Mouse (Mus musculus): Measurements from ENCODE around the gene Aldh1a2. TPM values are rescaled to one million over a fixed set of nuclear protein-coding genes. Genes with fewer than 3 reads are reported as not detected.
A peak's percentile ranks its signal among the peaks of the same experiment; 100 is the strongest.

The Aldh1a2 gene
- polyA plus RNA-seq, 1 experiment from 2014 or later = 5.7 TPM

DNA sequence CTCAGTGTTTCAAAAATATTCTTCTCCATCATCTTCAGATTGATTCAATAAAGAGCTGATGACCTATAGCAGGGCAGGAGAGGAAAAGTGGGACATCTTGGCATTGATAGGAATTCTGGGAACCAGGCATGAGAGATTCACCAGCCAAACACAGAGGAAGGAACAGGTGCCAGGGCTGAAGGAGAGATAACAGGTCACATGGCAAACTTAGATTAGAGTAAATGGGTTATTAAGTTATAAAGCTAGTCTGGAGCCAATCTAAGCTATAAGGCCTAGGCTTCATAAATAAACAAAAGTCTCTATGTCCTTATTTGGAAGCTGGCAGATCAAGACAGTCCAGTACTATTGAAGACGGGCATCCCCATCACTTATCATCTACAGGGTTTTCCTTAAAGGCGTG lies 29.8 kb upstream of the Aldh1a2 start:
- H3K36me3 ChIP-seq = no peaks in the 10 kb centered on the region
- H3K27ac ChIP-seq = no peak overlapping the region
- WGBS = 85% methylated on average over 2 of the region's 2 CpGs
- no peak overlapping the region for H3K4me3 ChIP-seq
- no peak for DNase-seq (ENCODE audit: low spot score)
- 0 out of 2 replicates have a peak, but pooled peaks cover 2% of the 10 kb centered on the region for H3K4me1 ChIP-seq (replicated peaks)
- no peaks in the 10 kb centered on the region for H3K27me3 ChIP-seq (ENCODE audit: insufficient read depth, poor library complexity, severe bottlenecking)
- H3K9me3 ChIP-seq = no peaks in the 10 kb centered on the region

DNA sequence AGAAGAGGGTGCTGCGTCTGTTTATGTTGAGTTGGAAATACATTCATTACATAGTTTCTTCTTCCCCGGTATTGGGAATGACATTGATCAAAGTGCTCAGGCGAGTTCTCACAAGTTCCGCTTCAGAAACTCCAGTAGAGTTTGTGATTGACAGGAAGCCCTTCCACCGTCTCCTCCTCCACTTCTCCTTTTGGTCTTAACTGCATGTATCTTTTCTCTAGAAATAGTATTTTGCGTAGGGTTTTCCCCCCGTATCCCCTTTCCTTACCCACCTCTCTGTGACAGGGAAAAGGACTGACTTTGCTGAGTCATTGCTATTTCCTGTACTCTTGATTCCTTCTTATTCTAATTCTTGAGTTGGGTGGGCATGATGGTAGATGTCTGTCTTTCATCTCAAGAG lies 28.2 kb upstream of the Aldh1a2 start:
- no peaks in the 10 kb centered on the region for H3K36me3 ChIP-seq
- 90% methylated on average over 7 of the region's 7 CpGs for whole genome bisulfite sequencing

DNA sequence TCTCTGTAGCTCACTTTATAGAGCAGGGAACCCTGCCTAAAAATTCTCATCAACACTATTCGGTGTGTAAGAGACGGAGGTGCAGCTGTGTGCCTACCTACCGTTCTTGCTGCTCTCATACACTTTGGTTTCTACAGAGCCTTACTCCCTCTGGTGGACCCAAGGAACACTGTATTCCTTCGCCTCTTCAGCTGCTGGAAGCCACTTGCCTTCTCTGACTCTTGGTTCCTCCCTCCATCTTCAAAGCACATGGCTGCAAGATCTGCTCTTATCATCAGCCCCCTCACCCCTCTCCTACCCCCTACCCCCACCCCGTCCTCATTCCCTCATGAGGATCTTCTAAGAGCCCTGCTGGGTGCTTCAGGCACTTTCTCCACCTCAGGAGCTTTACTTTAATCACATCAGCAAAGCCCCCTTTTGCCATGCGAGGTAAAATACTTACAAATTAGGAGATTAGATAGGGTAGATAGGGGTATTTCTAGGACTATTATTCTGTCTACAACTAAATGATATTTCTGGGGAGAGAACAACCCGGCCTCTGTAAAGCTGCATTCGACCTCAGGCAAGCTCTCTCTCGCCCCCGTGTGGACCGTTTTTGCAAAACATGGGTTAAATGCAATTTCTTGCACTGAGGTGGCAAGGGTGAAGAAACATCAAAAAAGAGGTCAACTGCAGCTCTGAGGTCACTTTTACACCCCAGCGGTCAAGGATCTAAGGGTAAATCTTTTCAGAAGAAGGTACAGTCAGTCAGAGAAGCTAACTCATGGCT lies 26.8 kb upstream of the Aldh1a2 start:
- Histone ChIP-seq H3K27ac (no peak overlapping the region), H3K27me3 (ENCODE audit: insufficient read depth, poor library complexity, severe bottlenecking) (no peaks in the 10 kb centered on the region), H3K4me1 (replicated peaks) (0 out of 2 replicates have a peak, but pooled peaks cover 2% of the 10 kb centered on the region), H3K4me3 (peak overlapping the region; percentile 34), H3K36me3 (no peaks in the 10 kb centered on the region), H3K9me3 (no peaks in the 10 kb centered on the region)
- WGBS = 16% methylated on average over 12 of the region's 12 CpGs
- DNase-seq (ENCODE audit: low spot score) = peak; percentile 77

More for the DNA sequence above, 28.2 kb upstream of the Aldh1a2 start:
- Histone ChIP-seq H3K9me3 (no peaks in the 10 kb centered on the region), H3K27ac (no peak overlapping the region), H3K4me3 (no peak overlapping the region), H3K4me1 (replicated peaks) (0 out of 2 replicates have a peak, but pooled peaks cover 2% of the 10 kb centered on the region), H3K27me3 (ENCODE audit: insufficient read depth, poor library complexity, severe bottlenecking) (no peaks in the 10 kb centered on the region)
- DNase-seq (ENCODE audit: low spot score) = no peak

DNA sequence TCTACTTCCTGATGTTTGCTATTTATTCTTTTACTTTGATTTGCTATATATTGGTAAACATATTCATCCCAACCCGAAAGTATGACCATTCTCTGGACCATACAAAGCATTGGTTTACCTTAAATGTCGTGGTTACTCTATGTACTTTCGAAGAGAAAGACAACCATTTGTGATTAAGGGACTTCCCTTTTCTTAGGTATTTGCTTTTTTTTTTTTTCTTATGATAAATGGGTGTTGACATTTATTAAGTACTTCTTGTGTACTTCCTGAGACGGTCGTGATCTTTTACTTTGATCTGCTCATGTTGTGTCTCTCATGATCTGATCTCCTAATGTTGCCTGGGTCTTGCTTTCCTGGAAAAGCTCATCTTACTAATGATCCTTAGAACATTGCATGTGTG lies 16.8 kb upstream of the Aldh1a2 start:
- H3K4me3 ChIP-seq = no peak overlapping the region
- WGBS = 89% methylated on average over 5 of the region's 5 CpGs
- H3K27ac ChIP-seq = no peak overlapping the region
- H3K9me3 ChIP-seq = no peaks in the 10 kb centered on the region
- no peaks in the 10 kb centered on the region for H3K4me1 ChIP-seq (replicated peaks)
- no peaks in the 10 kb centered on the region for H3K36me3 ChIP-seq
- no peak for DNase-seq (ENCODE audit: low spot score)
- H3K27me3 ChIP-seq (ENCODE audit: insufficient read depth, poor library complexity, severe bottlenecking) = no peaks in the 10 kb centered on the region

DNA sequence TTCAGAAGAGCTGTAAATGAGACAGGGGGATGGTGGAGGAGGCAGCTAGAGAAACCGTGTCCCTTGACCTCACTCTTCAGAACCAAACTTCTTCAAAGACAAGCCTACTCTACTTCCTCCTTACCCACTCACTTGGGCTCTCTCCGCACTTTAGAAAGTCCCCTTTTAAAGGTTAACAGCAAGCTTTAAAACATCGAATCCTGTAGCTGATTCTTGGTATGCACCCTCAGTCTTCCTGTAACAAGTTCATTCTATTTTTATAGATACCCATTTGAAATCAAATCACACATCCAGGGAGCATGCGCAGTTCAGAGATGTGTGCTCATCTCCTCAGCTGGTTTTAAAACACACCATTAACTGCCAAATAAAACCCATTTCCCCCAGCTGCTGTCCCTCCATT lies 13.3 kb upstream of the Aldh1a2 start:
- no peaks in the 10 kb centered on the region for H3K36me3 ChIP-seq
- no peak for DNase-seq (ENCODE audit: low spot score)
- H3K4me3 ChIP-seq = no peak overlapping the region
- H3K27ac ChIP-seq = no peak overlapping the region
- WGBS = 80% methylated on average over 4 of the region's 4 CpGs
- no peaks in the 10 kb centered on the region for H3K27me3 ChIP-seq (ENCODE audit: insufficient read depth, poor library complexity, severe bottlenecking)
- no peaks in the 10 kb centered on the region for H3K9me3 ChIP-seq
- no peaks in the 10 kb centered on the region for H3K4me1 ChIP-seq (replicated peaks)

DNA sequence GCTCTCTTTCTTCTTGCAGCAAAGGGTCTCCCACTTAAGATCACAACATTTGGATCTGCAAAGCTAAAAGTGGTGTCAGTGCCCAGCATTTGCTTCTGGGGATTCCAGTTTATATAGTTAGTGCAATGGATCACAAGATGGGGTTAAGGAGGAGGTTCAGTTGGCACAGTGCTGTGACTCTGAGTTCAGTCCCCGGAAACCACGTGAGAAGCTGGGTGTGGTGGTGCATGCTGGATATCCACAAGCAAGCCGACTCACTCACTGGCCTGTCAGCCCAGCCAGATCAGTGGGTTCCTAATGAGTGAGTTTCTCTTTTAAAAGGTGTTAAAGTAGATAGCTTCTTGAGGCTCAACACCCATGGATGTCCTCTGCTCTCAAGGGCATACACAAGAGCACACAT lies 6.3 kb upstream of the Aldh1a2 start:
- H3K9me3 ChIP-seq = no peaks in the 10 kb centered on the region
- DNase-seq (ENCODE audit: low spot score) = no peak
- H3K4me3 ChIP-seq = no peak overlapping the region
- no peak overlapping the region for H3K27ac ChIP-seq
- H3K27me3 ChIP-seq (ENCODE audit: insufficient read depth, poor library complexity, severe bottlenecking) = peaks cover 21% of the 10 kb centered on the region
- no peaks in the 10 kb centered on the region for H3K4me1 ChIP-seq (replicated peaks)
- no peaks in the 10 kb centered on the region for H3K36me3 ChIP-seq
- 74% methylated on average over 3 of the region's 3 CpGs for WGBS

DNA sequence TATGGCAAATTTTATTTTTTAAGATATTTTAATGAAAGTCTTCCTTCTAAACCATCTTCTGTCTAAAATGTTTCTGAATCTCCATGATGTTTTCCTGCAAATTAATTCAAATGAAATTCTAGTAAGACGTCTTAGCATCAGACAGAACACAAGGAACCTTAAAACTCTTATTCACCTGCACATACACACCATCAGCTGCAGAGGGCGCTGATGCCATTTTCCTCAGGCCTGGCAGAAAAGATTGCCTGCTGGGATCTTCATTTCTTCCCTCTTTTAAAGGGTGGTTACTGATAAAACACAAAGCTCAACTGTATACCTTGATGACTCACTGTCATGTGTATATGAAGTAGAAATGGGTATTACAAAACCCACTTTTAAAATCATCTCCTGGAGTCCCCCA lies 4.7 kb upstream of the Aldh1a2 start:
- no peaks in the 10 kb centered on the region for H3K9me3 ChIP-seq
- peaks cover 8% of the 10 kb centered on the region for H3K4me1 ChIP-seq (replicated peaks)
- DNase-seq (ENCODE audit: low spot score) = peak; percentile 40
- 12% methylated on average over 2 of the region's 2 CpGs for WGBS
- no peak overlapping the region for H3K27ac ChIP-seq
- H3K36me3 ChIP-seq = no peaks in the 10 kb centered on the region
- H3K4me3 ChIP-seq = no peak overlapping the region
- peaks cover 36% of the 10 kb centered on the region for H3K27me3 ChIP-seq (ENCODE audit: insufficient read depth, poor library complexity, severe bottlenecking)

DNA sequence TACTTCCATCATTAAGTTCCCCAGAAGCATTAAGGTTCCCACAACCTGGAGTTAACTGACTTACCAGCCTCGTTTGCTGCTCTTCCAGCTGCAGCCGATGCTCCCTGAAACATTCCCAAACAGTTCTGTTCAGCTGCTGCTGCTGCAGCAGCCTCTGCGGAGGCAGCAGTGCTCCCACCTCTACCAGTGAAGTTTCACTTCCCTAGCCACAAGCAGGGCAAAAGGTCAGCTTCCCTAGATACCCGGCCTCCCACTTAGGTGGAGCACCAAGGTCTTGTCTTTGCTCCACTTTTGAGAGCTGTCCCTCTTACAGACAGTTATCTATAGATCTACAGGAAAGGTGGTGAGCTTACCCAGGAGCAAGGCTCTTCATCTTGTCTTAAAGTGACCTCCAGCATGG lies 2.0 kb upstream of the Aldh1a2 start:
- DNase-seq (ENCODE audit: low spot score) = no peak
- Histone ChIP-seq H3K27me3 (ENCODE audit: insufficient read depth, poor library complexity, severe bottlenecking) (peaks cover 64% of the 10 kb centered on the region), H3K9me3 (no peaks in the 10 kb centered on the region), H3K27ac (no peak overlapping the region), H3K4me3 (no peak overlapping the region), H3K36me3 (no peaks in the 10 kb centered on the region), H3K4me1 (replicated peaks) (peaks cover 16% of the 10 kb centered on the region)
- 39% methylated on average over 4 of the region's 4 CpGs for WGBS

DNA sequence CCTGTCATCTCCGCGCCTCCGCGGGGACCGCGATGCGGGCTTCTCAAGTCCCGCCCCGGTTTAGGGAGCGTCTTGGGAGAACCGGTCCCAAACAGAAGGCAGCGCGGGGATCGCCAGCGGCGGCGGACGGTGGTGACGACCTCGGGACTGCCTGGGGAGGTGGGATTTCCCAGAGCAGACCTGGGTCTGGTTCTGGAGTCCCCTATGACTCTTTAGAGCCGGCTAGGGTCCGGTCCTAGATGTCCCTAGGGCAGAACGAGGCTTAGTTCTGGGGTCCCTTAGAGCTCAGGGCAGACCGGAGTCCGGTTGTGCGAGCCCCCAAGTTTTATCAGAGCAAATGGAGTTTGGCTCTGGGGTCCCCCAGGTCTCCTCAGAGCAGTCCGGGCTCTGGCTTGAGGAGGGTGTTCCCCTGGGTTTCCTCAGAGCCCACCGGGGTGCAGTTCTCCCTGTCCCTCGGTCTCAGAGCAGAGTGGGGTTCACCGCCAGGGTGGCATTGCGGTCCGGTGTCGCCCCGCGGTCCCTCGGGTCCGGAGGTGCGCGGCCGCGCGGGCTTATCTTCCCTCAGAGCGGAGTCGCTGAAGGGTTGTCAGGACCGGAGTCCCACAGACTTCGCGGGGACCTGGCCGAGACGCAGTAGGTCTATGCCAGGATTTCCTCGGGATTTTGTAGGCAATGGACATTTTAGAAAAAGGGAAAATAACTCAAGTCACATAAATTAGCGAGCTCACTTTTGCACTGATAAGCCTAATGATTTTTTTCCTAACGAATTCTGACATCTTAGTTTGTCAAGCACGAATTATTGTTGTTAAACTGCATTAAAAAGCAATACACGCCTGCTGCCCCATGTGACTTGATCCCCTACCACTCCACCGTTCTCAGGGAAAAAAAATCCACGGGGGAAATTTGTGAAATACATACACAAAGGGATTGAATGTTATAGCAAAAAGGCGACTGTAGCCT lies 727 bp downstream of the Aldh1a2 start:
- Histone ChIP-seq H3K4me3 (peak overlapping the region; percentile 52), H3K4me1 (replicated peaks) (peaks cover 16% of the 10 kb centered on the region), H3K27me3 (ENCODE audit: insufficient read depth, poor library complexity, severe bottlenecking) (peaks cover 84% of the 10 kb centered on the region), H3K9me3 (no peaks in the 10 kb centered on the region), H3K27ac (no peak overlapping the region), H3K36me3 (no peaks in the 10 kb centered on the region)
- peak; percentile 57 for DNase-seq (ENCODE audit: low spot score)
- WGBS = under 1% methylated on average over 57 of the region's 57 CpGs

DNA sequence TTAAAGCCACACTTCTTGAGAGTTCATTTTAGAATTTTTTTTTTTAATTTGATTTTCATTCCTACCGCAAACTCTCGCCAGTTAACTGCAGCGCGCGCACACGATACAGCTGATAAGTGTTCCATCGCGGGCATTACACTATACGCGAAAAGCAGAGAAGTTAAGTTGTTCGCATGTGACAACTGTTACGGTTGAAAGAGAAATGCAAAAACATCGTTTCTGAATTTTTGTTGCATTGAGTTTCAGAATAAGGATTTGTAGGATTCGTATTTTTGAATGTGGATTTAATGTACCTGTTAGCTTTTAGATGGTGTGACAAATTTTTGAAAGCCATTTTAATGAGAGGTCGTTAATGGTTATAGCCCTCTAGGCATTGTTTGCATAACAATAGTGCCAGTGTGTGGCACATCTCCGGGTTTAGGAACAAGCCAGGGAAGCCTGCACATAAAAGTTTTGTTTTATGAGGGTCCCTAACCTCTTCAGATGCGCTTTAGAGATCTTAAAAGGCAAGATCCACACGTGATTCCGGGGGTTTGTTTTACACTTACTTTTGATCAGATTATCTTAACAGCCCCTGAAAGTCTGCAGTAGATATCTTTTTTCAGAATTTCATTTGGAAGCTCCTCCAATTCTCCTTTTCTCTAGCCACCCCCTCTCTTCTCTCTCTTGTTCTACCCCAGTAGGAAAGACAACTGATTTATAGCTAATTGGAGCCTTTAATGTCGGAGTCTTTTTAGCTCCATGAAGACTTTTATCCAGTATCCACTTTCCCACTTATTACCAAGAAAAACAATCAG lies 1.6 kb downstream of the Aldh1a2 start:
- peaks cover 84% of the 10 kb centered on the region for H3K27me3 ChIP-seq (ENCODE audit: insufficient read depth, poor library complexity, severe bottlenecking)
- 3% methylated on average over 20 of the region's 20 CpGs for WGBS

DNA sequence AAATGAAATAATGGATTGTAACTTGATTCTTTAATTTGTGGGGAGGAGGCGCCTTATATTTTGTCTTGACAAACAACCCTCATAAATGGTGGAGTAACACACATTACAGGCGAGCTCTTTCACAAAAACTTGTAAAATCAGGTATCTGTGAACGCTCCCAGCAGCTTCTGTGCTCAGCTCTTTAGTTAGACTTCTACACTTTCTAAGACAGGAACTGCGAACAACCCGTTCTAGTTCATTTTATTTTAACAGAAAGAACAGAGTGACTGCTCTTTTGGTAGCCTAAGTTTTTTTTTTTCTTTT lies 2.2 kb downstream of the Aldh1a2 start:
- no peak overlapping the region for H3K27ac ChIP-seq
- no peaks in the 10 kb centered on the region for H3K36me3 ChIP-seq
- no peak for DNase-seq (ENCODE audit: low spot score)
- no peak overlapping the region for H3K4me3 ChIP-seq
- peaks cover 16% of the 10 kb centered on the region for H3K4me1 ChIP-seq (replicated peaks)
- H3K9me3 ChIP-seq = no peaks in the 10 kb centered on the region
- WGBS = 26% methylated on average over 5 of the region's 5 CpGs
- H3K27me3 ChIP-seq (ENCODE audit: insufficient read depth, poor library complexity, severe bottlenecking) = peaks cover 84% of the 10 kb centered on the region

More for the DNA sequence above, 1.6 kb downstream of the Aldh1a2 start:
- peak; percentile 7 for DNase-seq (ENCODE audit: low spot score)
- Histone ChIP-seq H3K4me1 (replicated peaks) (peaks cover 16% of the 10 kb centered on the region), H3K36me3 (no peaks in the 10 kb centered on the region), H3K9me3 (no peaks in the 10 kb centered on the region), H3K27ac (no peak overlapping the region), H3K4me3 (no peak overlapping the region)

DNA sequence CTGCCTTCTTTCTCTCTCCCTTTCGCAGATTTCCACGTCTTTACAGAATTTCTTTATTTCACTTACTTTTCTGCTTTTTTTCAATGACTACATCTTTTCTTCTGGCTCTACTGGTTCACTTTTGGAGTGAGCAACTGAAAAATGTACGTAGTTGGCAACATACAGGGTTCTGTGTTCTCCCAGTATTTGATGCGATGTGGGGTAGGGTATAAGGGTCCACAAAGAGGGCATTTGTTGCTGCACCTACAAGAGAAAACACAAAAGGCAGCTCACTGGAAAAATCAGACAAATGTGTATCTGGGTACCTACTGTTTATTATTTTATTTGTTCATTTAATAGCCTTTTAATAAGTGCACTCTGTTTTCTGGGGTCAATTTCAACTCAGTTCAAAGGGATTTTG lies 3.6 kb downstream of the Aldh1a2 start:
- no peak for DNase-seq (ENCODE audit: low spot score)
- Histone ChIP-seq H3K36me3 (no peaks in the 10 kb centered on the region), H3K9me3 (no peaks in the 10 kb centered on the region), H3K27me3 (ENCODE audit: insufficient read depth, poor library complexity, severe bottlenecking) (peaks cover 70% of the 10 kb centered on the region), H3K27ac (no peak overlapping the region), H3K4me3 (no peak overlapping the region), H3K4me1 (replicated peaks) (peaks cover 16% of the 10 kb centered on the region)
- WGBS = 73% methylated on average over 4 of the region's 4 CpGs
